Mouse (Mus musculus) ES-E14 (cell line): ENCODE data around the gene Kctd15. TPM values are rescaled to one million over a fixed set of nuclear protein-coding genes. Genes with fewer than 3 reads are reported as not detected.

Experiments used
- DNase-seq: peaks from one replicate; pipeline ENCODE4 v3.0.0-alpha.2; 2013; ENCODE audit warnings: low read depth, low spot score
- H3K27ac ChIP-seq: 2 replicates; pipeline ENCODE4 v1.5.1; 2012; ENCODE audit warnings: low read depth, mild to moderate bottlenecking, low read length, moderate library complexity, mixed read lengths; ENCODE audit not compliant: poor library complexity, insufficient read depth, severe bottlenecking
- H3K36me3 ChIP-seq: 2 replicates; pipeline ENCODE4 v1.6.1; 2012; ENCODE audit warnings: mild to moderate bottlenecking, low read length, moderate library complexity, mixed read lengths; ENCODE audit not compliant: control insufficient read depth, poor library complexity, insufficient read depth, severe bottlenecking
- H3K4me1 ChIP-seq, 2 experiments: fragments of 150-350 bp in 1 of 2; sonication (generic) in 1 of 2; 2 replicates each; pipeline ENCODE4 v1.6.1; 2012; ENCODE audit warnings: low read length in 2 of 2, mild to moderate bottlenecking in 1 of 2, mixed read lengths in 1 of 2; ENCODE audit not compliant: control insufficient read depth in 2 of 2, insufficient read depth in 2 of 2, poor library complexity in 1 of 2
- H3K4me3 ChIP-seq, 2 experiments: fragments of 150-350 bp in 1 of 2; sonication (generic) in 1 of 2; 2 replicates each; pipeline ENCODE4 v1.5.1; 2012; ENCODE audit warnings: low read length in 2 of 2, low read depth in 1 of 2, mild to moderate bottlenecking in 1 of 2, mixed read lengths in 1 of 2; ENCODE audit not compliant: insufficient read depth in 1 of 2, poor library complexity in 1 of 2, severe bottlenecking in 1 of 2
- H3K9ac ChIP-seq: 2 replicates; pipeline ENCODE4 v1.6.1; 2012; ENCODE audit warnings: low read depth, mild to moderate bottlenecking, low read length, mixed read lengths; ENCODE audit not compliant: poor library complexity, insufficient read depth, severe bottlenecking
- H3K9me3 ChIP-seq: fragments of 150-350 bp; sonication (generic); 2 replicates; pipeline ENCODE4 v1.6.1; 2012; ENCODE audit warnings: low read depth, mild to moderate bottlenecking, low read length; ENCODE audit not compliant: control insufficient read depth, insufficient read depth
- CHD2 ChIP-seq: IDR thresholded peaks from 2 replicates; pipeline ENCODE4 v1.6.1; 2014; ENCODE audit warnings: mild to moderate bottlenecking, low read depth, low read length, inconsistent platforms
- HCFC1 ChIP-seq: IDR thresholded peaks from 2 replicates; pipeline ENCODE4 v1.6.1; 2012; ENCODE audit warnings: low read length, inconsistent platforms, borderline replicate concordance; ENCODE audit not compliant: insufficient read depth
- MAFK ChIP-seq: IDR thresholded peaks from 2 replicates; pipeline ENCODE4 v1.6.1; 2014; ENCODE audit warnings: mild to moderate bottlenecking, low read depth, low read length, inconsistent platforms; ENCODE audit not compliant: insufficient read depth
- ZC3H11A ChIP-seq: IDR thresholded peaks from 2 replicates; pipeline ENCODE4 v1.6.1; 2012; ENCODE audit warnings: low read depth, mild to moderate bottlenecking, inconsistent platforms, low read length, borderline replicate concordance
- ZNF384 ChIP-seq: IDR thresholded peaks from 2 replicates; pipeline ENCODE4 v1.6.1; 2012; ENCODE audit warnings: low read depth, low read length, inconsistent platforms
- in situ Hi-C, 2 experiments: fragments of 600-800 bp; cut with MboI; formaldehyde crosslinking; loops; one replicate each; pipeline ENCODE4 v1.15.1; 2025; ENCODE audit warnings: low sequenced_read_pairs in 2 of 2, inconsistent platforms in 1 of 2; ENCODE audit not compliant: unreplicated experiment in 2 of 2
- total RNA-seq: library from RNA; depleted of rRNA; stranded (reverse); fragments of 300-350 nt; gene quantifications from 2 replicates; pipeline ENCODE4 v1.2.3, GENCODE M21; 2012

The Kctd15 gene
- total RNA-seq, 1 experiment, result 15.9 TPM

GRCm38 (mm10) chr7:34632966-34633742 lies 23.4 kb downstream of the Kctd15 start:
- Histone ChIP-seq H3K4me1 (peaks cover 0 to 22% of the 10 kb centered on the region in 2 experiments; a peak in 2 of 4 replicates), H3K36me3 (no peaks in the 10 kb centered on the region), H3K9me3 (no peaks in the 10 kb centered on the region), H3K27ac (no peak overlapping the region), H3K9ac (no peak overlapping the region), H3K4me3 (no peak overlapping the region)
- DNase-seq, result no peak
- TF ChIP-seq HCFC1 (no peak), ZC3H11A (no peak), MAFK (0 out of 2 replicates have a peak, but pooled peaks have one; percentile 58), ZNF384 (no peak)
- in situ Hi-C loops, result no loop called here

- DNase-seq, result no peak
- in situ Hi-C loops, result no loop called here
- TF ChIP-seq CHD2 (no peak), ZC3H11A (no peak), HCFC1 (no peak), ZNF384 (no peak), MAFK (no peak)
- Histone ChIP-seq H3K27ac (peak overlapping the region; percentile 70), H3K9me3 (no peaks in the 10 kb centered on the region), H3K36me3 (no peaks in the 10 kb centered on the region), H3K9ac (peak overlapping the region; percentile 42; the same call in 1 of the 2 replicates), H3K4me3 (peak overlapping the region; percentile 49 to 65), H3K4me1 (peaks cover 0 to 16% of the 10 kb centered on the region in 2 experiments; a peak in 2 of 4 replicates)
Measured at GRCm38 (mm10) chr7:34630211-34631085, 26.1 kb downstream of the Kctd15 start.

- TF ChIP-seq CHD2 (no peak), ZC3H11A (no peak), ZNF384 (no peak), HCFC1 (no peak), MAFK (no peak)
- in situ Hi-C loops, result no loop called here
- Histone ChIP-seq H3K9me3 (no peaks in the 10 kb centered on the region), H3K4me3 (peak overlapping the region; percentile 49 to 65), H3K9ac (peak overlapping the region; percentile 42; the same call in 1 of the 2 replicates), H3K27ac (peak overlapping the region; percentile 70), H3K4me1 (peaks cover 0 to 19% of the 10 kb centered on the region in 2 experiments; a peak in 2 of 4 replicates), H3K36me3 (no peaks in the 10 kb centered on the region)
- DNase-seq, result no peak
Measured at GRCm38 (mm10) chr7:34629702-34630210, 26.8 kb downstream of the Kctd15 start.

GRCm38 (mm10) chr7:34620411-34620810 lies 36.1 kb downstream of the Kctd15 start:
- Histone ChIP-seq H3K4me3 (no peak overlapping the region), H3K36me3 (no peaks in the 10 kb centered on the region), H3K4me1 (peaks cover 0 to 10% of the 10 kb centered on the region in 2 experiments; a peak in 1 of 4 replicates), H3K9ac (no peak overlapping the region), H3K27ac (no peak overlapping the region), H3K9me3 (no peaks in the 10 kb centered on the region)
- in situ Hi-C loops, result no loop called here
- no peak for DNase-seq
- TF ChIP-seq MAFK (no peak), ZC3H11A (no peak), ZNF384 (no peak), CHD2 (no peak), HCFC1 (no peak)
